Mouse (Mus musculus) cortical plate, adult 2 months (tissue): ENCODE data around the gene Bbs12. TPM values are rescaled to one million over a fixed set of nuclear protein-coding genes. Genes with fewer than 3 reads are reported as not detected.

ENCODE experiments used
- H3K27ac ChIP-seq: fragments of 200-500 bp; 2 replicates; pipeline ENCODE4 v1.5.1; 2012; ENCODE audit warnings: low read length, control low read depth, inconsistent platforms; ENCODE audit not compliant: insufficient read depth
- H3K4me1 ChIP-seq: fragments of 200-500 bp; 2 replicates; pipeline ENCODE4 v1.6.1; 2011; ENCODE audit warnings: low read length; ENCODE audit not compliant: control insufficient read depth, insufficient read depth
- H3K4me3 ChIP-seq: fragments of 200-500 bp; 2 replicates; pipeline ENCODE4 v1.5.1; 2011; ENCODE audit warnings: mild to moderate bottlenecking, low read length, control low read depth; ENCODE audit not compliant: insufficient read depth
- CTCF ChIP-seq: fragments of 200-500 bp; IDR thresholded peaks from 2 replicates; pipeline ENCODE4 v1.5.1; 2011; ENCODE audit warnings: mild to moderate bottlenecking, control low read depth, low read length; ENCODE audit not compliant: insufficient read depth; ENCODE audit errors: extremely low read depth
- POLR2A ChIP-seq: fragments of 200-500 bp; IDR thresholded peaks from 2 replicates; pipeline ENCODE4 v1.6.1; 2011; ENCODE audit warnings: mild to moderate bottlenecking, low read length, control low read depth; ENCODE audit not compliant: insufficient read depth; ENCODE audit errors: extremely low read depth
- polyA plus RNA-seq: library from polyadenylated mRNA; depleted of rRNA; stranded (reverse); fragments of >200 nt; gene quantifications from 2 replicates; pipeline ENCODE4 v1.2.3, GENCODE M21; 2012

Gene Bbs12
- polyA plus RNA-seq, 1 experiment = 1.7 TPM

- TF ChIP-seq CTCF (no peak), POLR2A (no peak)
- Histone ChIP-seq H3K27ac (no peak within 1 kb of the TSS), H3K4me3 (peak within 1 kb of the TSS; percentile 27), H3K4me1 (0 out of 2 replicates have a peak, but pooled peaks cover 1% of the 10 kb centered on the region)
Observed at GRCm38 (mm10) chr3:37348221-37349165, 36.1 kb downstream of the Bbs12 start, which contains the start of gene Fgf2. Fgf2 (plus strand) TSS chr3:37348346.

GRCm38 (mm10) chr3:37349166-37349548 is 36.8 kb downstream of the Bbs12 start:
- TF ChIP-seq POLR2A (no peak), CTCF (no peak)
- Histone ChIP-seq H3K27ac (no peak overlapping the region), H3K4me3 (peak overlapping the region; percentile 27), H3K4me1 (0 out of 2 replicates have a peak, but pooled peaks cover 1% of the 10 kb centered on the region)

GRCm38 (mm10) chr3:37350386-37350785 is 38.0 kb downstream of the Bbs12 start:
- H3K4me3 ChIP-seq = no peak overlapping the region
- TF ChIP-seq CTCF (no peak), POLR2A (no peak)
- H3K27ac ChIP-seq = no peak overlapping the region
- 0 out of 2 replicates have a peak, but pooled peaks cover 1% of the 10 kb centered on the region for H3K4me1 ChIP-seq

GRCm38 (mm10) chr3:37353951-37354481 is 41.7 kb downstream of the Bbs12 start:
- no peak overlapping the region for H3K27ac ChIP-seq
- no peak overlapping the region for H3K4me3 ChIP-seq
- TF ChIP-seq POLR2A = no peak
- no peak for TF ChIP-seq CTCF
- no peaks in the 10 kb centered on the region for H3K4me1 ChIP-seq

DNA sequence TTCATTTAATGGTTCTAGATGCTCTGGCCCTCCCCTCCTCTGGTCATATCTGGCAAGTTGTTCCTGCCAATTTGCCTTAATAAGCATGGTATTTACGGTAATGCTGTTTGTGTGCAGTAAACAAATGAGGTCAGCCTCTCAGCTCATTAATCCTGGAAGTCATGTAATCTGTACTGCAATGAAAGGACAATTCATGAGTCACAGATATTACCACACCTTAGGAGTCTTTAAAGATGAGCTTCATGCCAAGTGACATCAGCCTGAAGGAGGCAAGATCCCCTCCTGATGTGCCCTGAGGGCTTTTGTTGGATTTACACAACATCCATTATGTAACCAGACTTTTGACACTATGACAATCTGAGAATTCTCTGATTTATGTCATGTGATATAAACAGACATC is 42.4 kb downstream of the Bbs12 start:
- H3K27ac ChIP-seq = no peak overlapping the region
- no peak overlapping the region for H3K4me3 ChIP-seq
- H3K4me1 ChIP-seq = no peaks in the 10 kb centered on the region
- TF ChIP-seq POLR2A = no peak
- no peak for TF ChIP-seq CTCF

DNA sequence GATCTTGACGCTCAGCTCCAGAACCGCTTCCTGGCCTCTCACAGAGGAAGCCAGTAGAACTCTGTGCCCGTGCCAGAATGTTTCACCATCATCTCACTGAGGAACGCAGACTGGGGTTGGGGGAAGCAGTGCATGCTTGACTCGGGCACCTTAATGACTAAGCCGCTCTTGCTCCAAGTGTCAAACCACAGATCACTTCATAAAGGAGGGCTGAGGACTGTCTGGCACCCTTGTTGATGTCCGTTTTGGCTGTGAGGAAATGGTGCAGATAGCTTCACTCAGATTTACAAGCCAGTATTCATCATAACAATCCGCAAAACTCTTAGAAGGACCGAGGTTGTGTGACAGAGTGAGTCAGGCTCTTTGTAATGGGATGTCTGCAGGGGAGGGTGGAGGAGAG is 48.4 kb downstream of the Bbs12 start:
- TF ChIP-seq POLR2A = no peak
- no peak for TF ChIP-seq CTCF
- no peak overlapping the region for H3K27ac ChIP-seq
- no peak overlapping the region for H3K4me3 ChIP-seq
- H3K4me1 ChIP-seq = no peaks in the 10 kb centered on the region

GRCm38 (mm10) chr3:37365144-37365543 is 52.8 kb downstream of the Bbs12 start:
- H3K4me1 ChIP-seq = no peaks in the 10 kb centered on the region
- TF ChIP-seq CTCF = no peak
- no peak for TF ChIP-seq POLR2A
- H3K27ac ChIP-seq = no peak overlapping the region
- H3K4me3 ChIP-seq = no peak overlapping the region

DNA sequence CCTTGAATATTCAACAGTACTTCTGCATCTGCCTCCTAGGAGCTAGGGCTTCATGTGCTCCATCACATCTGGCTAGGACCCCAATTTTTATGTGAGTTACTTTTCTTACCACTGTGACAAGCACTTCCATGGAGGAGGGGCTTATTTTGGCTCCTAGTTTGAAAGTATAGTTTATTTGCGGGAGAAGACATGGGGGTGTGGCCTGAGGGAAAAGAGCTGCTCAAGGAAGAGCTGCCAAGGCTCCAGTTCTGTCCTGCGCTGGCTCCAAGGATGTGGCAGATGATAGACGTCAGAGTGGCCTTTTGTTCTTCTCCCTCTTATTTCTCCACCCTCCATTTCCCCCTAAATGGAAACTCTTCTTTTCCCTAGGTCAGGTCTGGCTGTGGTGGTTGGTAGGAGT is 53.6 kb downstream of the Bbs12 start:
- Histone ChIP-seq H3K27ac (no peak overlapping the region), H3K4me3 (no peak overlapping the region), H3K4me1 (no peaks in the 10 kb centered on the region)
- TF ChIP-seq CTCF (no peak), POLR2A (no peak)

DNA sequence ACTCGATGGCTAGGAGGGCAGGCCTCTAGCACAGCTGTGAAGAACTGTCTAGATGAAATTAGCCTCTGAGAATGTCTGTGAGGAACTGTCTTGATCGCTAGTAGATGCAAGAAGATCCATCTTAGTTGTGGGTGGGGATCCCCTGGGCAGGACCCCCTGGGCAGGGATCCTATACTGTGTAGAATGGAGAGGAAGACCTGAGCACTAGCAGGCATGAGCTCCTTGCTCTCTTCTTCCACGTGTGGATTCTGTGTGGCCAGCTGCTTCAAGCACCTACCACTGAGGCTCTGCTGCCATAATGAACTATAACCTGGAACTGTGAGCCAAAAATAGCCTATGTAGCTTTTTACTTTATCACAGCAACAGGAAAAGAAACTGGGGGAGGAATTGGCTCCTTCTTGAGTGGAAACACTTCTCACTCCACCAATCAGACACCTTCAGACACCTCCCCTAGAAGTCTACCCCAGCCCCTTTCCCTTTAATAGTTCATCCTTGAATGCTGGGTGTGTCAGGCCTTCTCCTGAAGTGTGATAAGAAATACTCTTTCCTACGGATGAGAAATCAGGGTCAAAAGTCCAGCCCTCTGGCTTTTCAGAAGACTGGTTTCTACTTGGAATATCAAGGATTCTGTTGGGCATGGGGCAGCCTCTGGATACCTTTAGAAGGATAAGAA is 54.2 kb downstream of the Bbs12 start:
- no peak overlapping the region for H3K4me3 ChIP-seq
- TF ChIP-seq POLR2A (no peak), CTCF (no peak)
- H3K4me1 ChIP-seq = no peaks in the 10 kb centered on the region
- no peak overlapping the region for H3K27ac ChIP-seq
